Mouse (Mus musculus) ES-E14 (cell line): ENCODE measurements around the gene Gtf3c5.

Source experiments
- HCFC1 ChIP-seq: IDR thresholded peaks from 2 replicates; pipeline ENCODE4 v1.6.1; 2012; ENCODE audit warnings: low read length, inconsistent platforms, borderline replicate concordance; ENCODE audit not compliant: insufficient read depth
- MAFK ChIP-seq: IDR thresholded peaks from 2 replicates; pipeline ENCODE4 v1.6.1; 2014; ENCODE audit warnings: mild to moderate bottlenecking, low read depth, low read length, inconsistent platforms; ENCODE audit not compliant: insufficient read depth
- ZNF384 ChIP-seq: IDR thresholded peaks from 2 replicates; pipeline ENCODE4 v1.6.1; 2012; ENCODE audit warnings: low read depth, low read length, inconsistent platforms

- no peak for TF ChIP-seq HCFC1
- no peak for TF ChIP-seq MAFK
- no peak for TF ChIP-seq ZNF384
Measured at GRCm38 (mm10) chr2:28532938-28533771, 50.4 kb downstream of the Gtf3c5 start.
